Mouse (Mus musculus): ENCODE measurements around the gene Bmp2k. TPM values are rescaled to one million over a fixed set of nuclear protein-coding genes. Genes with fewer than 3 reads are reported as not detected.
"Not testable (repeated sequence)": the region's sequence is repeated elsewhere in the genome, so short reads cannot be mapped to it uniquely, and the experiment has no call there.

Bmp2k gene
- polyA plus RNA-seq, 1 experiment from 2014 or later: 10.1 TPM

- no peak overlapping the region for H3K4me3 ChIP-seq (replicated peaks)
- H3K4me1 ChIP-seq: peaks cover 20% of the 10 kb centered on the region
- no peaks in the 10 kb centered on the region for H3K36me3 ChIP-seq
- no peak overlapping the region for H3K4me2 ChIP-seq
- H3K27me3 ChIP-seq: no peaks in the 10 kb centered on the region
- no peaks in the 10 kb centered on the region for H3K9me3 ChIP-seq (replicated peaks)
- H3K9ac ChIP-seq: no peak overlapping the region
- 79% methylated on average over 2 of the region's 2 CpGs for WGBS
- no peak for ATAC-seq (replicated peaks; ENCODE audit: low FRiP score)
- H3K27ac ChIP-seq: no peak overlapping the region
These were observed 8.4 kb downstream of the Bmp2k start for GRCm38 (mm10) chr5:97005891-97006290.

GRCm38 (mm10) chr5:97006929-97007328 is 9.4 kb downstream of the Bmp2k start:
- no peaks in the 10 kb centered on the region for H3K27me3 ChIP-seq
- ATAC-seq (replicated peaks; ENCODE audit: low FRiP score): no peak
- no peaks in the 10 kb centered on the region for H3K9me3 ChIP-seq (replicated peaks)
- H3K4me3 ChIP-seq (replicated peaks): no peak overlapping the region
- H3K36me3 ChIP-seq: no peaks in the 10 kb centered on the region
- peaks cover 13% of the 10 kb centered on the region for H3K4me1 ChIP-seq
- no peak overlapping the region for H3K9ac ChIP-seq
- no peak overlapping the region for H3K4me2 ChIP-seq
- WGBS: 96% methylated on average over 3 of the region's 3 CpGs
- no peak overlapping the region for H3K27ac ChIP-seq

GRCm38 (mm10) chr5:97007496-97007895 is 10.0 kb downstream of the Bmp2k start:
- Histone ChIP-seq H3K27me3 (no peaks in the 10 kb centered on the region), H3K4me1 (peaks cover 13% of the 10 kb centered on the region), H3K4me2 (no peak overlapping the region), H3K9ac (no peak overlapping the region), H3K27ac (no peak overlapping the region), H3K4me3 (replicated peaks) (no peak overlapping the region), H3K9me3 (replicated peaks) (no peaks in the 10 kb centered on the region), H3K36me3 (no peaks in the 10 kb centered on the region)
- ATAC-seq (replicated peaks; ENCODE audit: low FRiP score): no peak
- 80% methylated on average over 3 of the region's 3 CpGs for WGBS

- not testable (repeated sequence) for H3K9ac ChIP-seq; H3K4me2 ChIP-seq; H3K9me3 ChIP-seq (replicated peaks); ATAC-seq (replicated peaks; ENCODE audit: low FRiP score); H3K36me3 ChIP-seq; H3K4me1 ChIP-seq; H3K4me3 ChIP-seq (replicated peaks); H3K27me3 ChIP-seq; H3K27ac ChIP-seq
- 95% methylated on average over 10 of the region's 10 CpGs for WGBS
These were observed 11.7 kb downstream of the Bmp2k start for GRCm38 (mm10) chr5:97009140-97009539.

GRCm38 (mm10) chr5:97009601-97010335 is 12.3 kb downstream of the Bmp2k start:
- WGBS: 81% methylated on average over 11 of the region's 11 CpGs
- ATAC-seq (replicated peaks; ENCODE audit: low FRiP score): no peak
- Histone ChIP-seq H3K36me3 (no peaks in the 10 kb centered on the region), H3K4me3 (replicated peaks) (no peak overlapping the region), H3K27ac (no peak overlapping the region), H3K4me2 (no peak overlapping the region), H3K9me3 (replicated peaks) (no peaks in the 10 kb centered on the region), H3K4me1 (peaks cover under 1% of the 10 kb centered on the region), H3K9ac (no peak overlapping the region), H3K27me3 (no peaks in the 10 kb centered on the region)

GRCm38 (mm10) chr5:97015781-97016508 is 18.5 kb downstream of the Bmp2k start:
- ATAC-seq (replicated peaks; ENCODE audit: low FRiP score): no peak
- no peaks in the 10 kb centered on the region for H3K27me3 ChIP-seq
- H3K4me2 ChIP-seq: no peak overlapping the region
- H3K9ac ChIP-seq: no peak overlapping the region
- no peak overlapping the region for H3K27ac ChIP-seq
- H3K4me1 ChIP-seq: no peaks in the 10 kb centered on the region
- H3K36me3 ChIP-seq: no peaks in the 10 kb centered on the region
- 83% methylated on average over 11 of the region's 11 CpGs for whole genome bisulfite sequencing
- no peak overlapping the region for H3K4me3 ChIP-seq (replicated peaks)
- no peaks in the 10 kb centered on the region for H3K9me3 ChIP-seq (replicated peaks)

GRCm38 (mm10) chr5:97016842-97017577 is 19.5 kb downstream of the Bmp2k start:
- Histone ChIP-seq H3K36me3 (no peaks in the 10 kb centered on the region), H3K4me2 (no peak overlapping the region)
- 87% methylated on average over 9 of the region's 9 CpGs for WGBS

GRCm38 (mm10) chr5:97022305-97023278 is 25.1 kb downstream of the Bmp2k start:
- Histone ChIP-seq H3K9me3 (replicated peaks) (no peaks in the 10 kb centered on the region), H3K9ac (no peak overlapping the region), H3K27me3 (no peaks in the 10 kb centered on the region), H3K4me3 (replicated peaks) (no peak overlapping the region), H3K27ac (no peak overlapping the region), H3K4me2 (no peak overlapping the region), H3K4me1 (peaks cover 8% of the 10 kb centered on the region), H3K36me3 (no peaks in the 10 kb centered on the region)
- no peak for ATAC-seq (replicated peaks; ENCODE audit: low FRiP score)
- 58% methylated on average over 15 of the region's 15 CpGs for WGBS

More at GRCm38 (mm10) chr5:97016842-97017577, 19.5 kb downstream of the Bmp2k start:
- H3K9ac ChIP-seq: no peak overlapping the region
- no peaks in the 10 kb centered on the region for H3K9me3 ChIP-seq (replicated peaks)
- H3K4me1 ChIP-seq: no peaks in the 10 kb centered on the region; the same call in 1 of the 2 replicates
- no peaks in the 10 kb centered on the region for H3K27me3 ChIP-seq
- ATAC-seq (replicated peaks; ENCODE audit: low FRiP score): no peak
- no peak overlapping the region for H3K4me3 ChIP-seq (replicated peaks)
- H3K27ac ChIP-seq: no peak overlapping the region

- ATAC-seq (replicated peaks; ENCODE audit: low FRiP score): no peak
- WGBS: 89% methylated on average over 5 of the region's 5 CpGs
- Histone ChIP-seq H3K4me1 (peaks cover 8% of the 10 kb centered on the region), H3K4me3 (replicated peaks) (no peak overlapping the region), H3K36me3 (0 out of 2 replicates have a peak, but pooled peaks cover 11% of the 10 kb centered on the region), H3K4me2 (no peak overlapping the region), H3K27ac (no peak overlapping the region), H3K27me3 (no peaks in the 10 kb centered on the region), H3K9me3 (replicated peaks) (no peaks in the 10 kb centered on the region), H3K9ac (no peak overlapping the region)
These were observed 27.3 kb downstream of the Bmp2k start for GRCm38 (mm10) chr5:97024834-97025233.

GRCm38 (mm10) chr5:97025650-97026049 is 28.2 kb downstream of the Bmp2k start:
- 80% methylated on average over 6 of the region's 6 CpGs for WGBS
- no peak for ATAC-seq (replicated peaks; ENCODE audit: low FRiP score)

GRCm38 (mm10) chr5:97028004-97028403 is 30.5 kb downstream of the Bmp2k start:
- Histone ChIP-seq H3K27ac (no peak overlapping the region), H3K4me2 (no peak overlapping the region), H3K4me1 (peaks cover under 1% of the 10 kb centered on the region; the same call in 1 of the 2 replicates), H3K9me3 (replicated peaks) (no peaks in the 10 kb centered on the region), H3K9ac (no peak overlapping the region), H3K27me3 (no peaks in the 10 kb centered on the region), H3K4me3 (replicated peaks) (no peak overlapping the region), H3K36me3 (0 out of 2 replicates have a peak, but pooled peaks cover 11% of the 10 kb centered on the region)
- ATAC-seq (replicated peaks; ENCODE audit: low FRiP score): no peak
- 85% methylated on average over 8 of the region's 8 CpGs for WGBS

More at GRCm38 (mm10) chr5:97025650-97026049, 28.2 kb downstream of the Bmp2k start:
- H3K36me3 ChIP-seq: 0 out of 2 replicates have a peak, but pooled peaks cover 11% of the 10 kb centered on the region
- no peak overlapping the region for H3K9ac ChIP-seq
- no peak overlapping the region for H3K4me3 ChIP-seq (replicated peaks)
- no peaks in the 10 kb centered on the region for H3K9me3 ChIP-seq (replicated peaks)
- no peaks in the 10 kb centered on the region for H3K27me3 ChIP-seq
- H3K27ac ChIP-seq: no peak overlapping the region
- peaks cover 8% of the 10 kb centered on the region for H3K4me1 ChIP-seq
- no peak overlapping the region for H3K4me2 ChIP-seq
